Mouse (Mus musculus) macrophage (primary cell): ENCODE results near the gene Fhad1. TPM values are rescaled to one million over a fixed set of nuclear protein-coding genes. Genes with fewer than 3 reads are reported as not detected.
"Not testable (repeated sequence)": the region's sequence is repeated elsewhere in the genome, so short reads cannot be mapped to it uniquely, and the experiment has no call there.

ENCODE experiments used
- H3K27ac ChIP-seq: fragments of 350-480 bp; formaldehyde crosslinking; 2 replicates; pipeline ENCODE4 v1.9.0; 2021
- H3K36me3 ChIP-seq: fragments of 350-480 bp; formaldehyde crosslinking; 2 replicates; pipeline ENCODE4 v1.9.0; 2021; ENCODE audit errors: inconsistent target
- H3K4me3 ChIP-seq: fragments of 350-480 bp; formaldehyde crosslinking; 2 replicates; pipeline ENCODE4 v1.9.0; 2021; ENCODE audit errors: inconsistent target
- H3K79me2 ChIP-seq: fragments of 350-480 bp; formaldehyde crosslinking; 2 replicates; pipeline ENCODE4 v1.9.0; 2021; ENCODE audit errors: inconsistent target
- WGBS: methylation state at CpG from one replicate; pipeline ENCODE4 v1.1.7; 2026; ENCODE audit warnings: inconsistent platforms; ENCODE audit not compliant: missing documents; 5-methylcytosine and 5-hydroxymethylcytosine counted together
- polyA plus RNA-seq: library from polyadenylated mRNA; stranded (reverse); fragments of 250-400 nt; gene quantifications from 3 replicates; pipeline ENCODE4 v1.2.4, GENCODE M21; 2018; ENCODE audit warnings: inconsistent platforms

Gene Fhad1
- polyA plus RNA-seq, 1 experiment from 2014 or later: 5.4 TPM

GRCm38 (mm10) chr4:142052391-142053132 is 37.7 kb upstream of the Fhad1 start:
- WGBS: 83% methylated on average over 20 of the region's 22 CpGs
- Histone ChIP-seq H3K27ac (no peak overlapping the region), H3K4me3 (no peak overlapping the region)

GRCm38 (mm10) chr4:142051883-142052282 is 37.0 kb upstream of the Fhad1 start:
- H3K27ac ChIP-seq, H3K36me3 ChIP-seq, H3K4me3 ChIP-seq: not testable (repeated sequence)
- 96% methylated on average over 6 of the region's 6 CpGs for WGBS
- H3K79me2 ChIP-seq: peaks cover 93% of the 10 kb centered on the region; the same call in 1 of the 2 replicates

More at GRCm38 (mm10) chr4:142052391-142053132, 37.7 kb upstream of the Fhad1 start:
- H3K79me2 ChIP-seq: peaks cover 93% of the 10 kb centered on the region; the same call in 1 of the 2 replicates
- peaks cover 7% of the 10 kb centered on the region for H3K36me3 ChIP-seq

GRCm38 (mm10) chr4:142049963-142050362 is 35.1 kb upstream of the Fhad1 start:
- H3K79me2 ChIP-seq: peaks cover 86% of the 10 kb centered on the region; the same call in 1 of the 2 replicates
- H3K4me3 ChIP-seq: no peak overlapping the region
- WGBS: 91% methylated on average over 5 of the region's 5 CpGs
- no peak overlapping the region for H3K27ac ChIP-seq
- H3K36me3 ChIP-seq: peaks cover 7% of the 10 kb centered on the region

- peaks cover 79% of the 10 kb centered on the region; the same call in 1 of the 2 replicates for H3K79me2 ChIP-seq
- 63% methylated on average over 8 of the region's 8 CpGs for WGBS
- no peak overlapping the region for H3K27ac ChIP-seq
- H3K36me3 ChIP-seq: peaks cover 8% of the 10 kb centered on the region
- H3K4me3 ChIP-seq: no peak overlapping the region
Observed at GRCm38 (mm10) chr4:142048391-142048790, 33.5 kb upstream of the Fhad1 start.

- Histone ChIP-seq H3K4me3 (no peak overlapping the region), H3K36me3 (peaks cover 11% of the 10 kb centered on the region), H3K79me2 (peaks cover 65% of the 10 kb centered on the region; the same call in 1 of the 2 replicates), H3K27ac (no peak overlapping the region)
- 66% methylated on average over 5 of the region's 5 CpGs for WGBS
Observed at GRCm38 (mm10) chr4:142047005-142047404, 32.1 kb upstream of the Fhad1 start.

GRCm38 (mm10) chr4:142046496-142046895 is 31.6 kb upstream of the Fhad1 start:
- Histone ChIP-seq H3K36me3 (peaks cover 14% of the 10 kb centered on the region), H3K27ac (no peak overlapping the region), H3K79me2 (peaks cover 61% of the 10 kb centered on the region; the same call in 1 of the 2 replicates), H3K4me3 (no peak overlapping the region)
- 53% methylated on average over 6 of the region's 7 CpGs for WGBS

GRCm38 (mm10) chr4:142045595-142046163 is 30.8 kb upstream of the Fhad1 start:
- 91% methylated on average over 14 of the region's 14 CpGs for WGBS
- Histone ChIP-seq H3K4me3 (no peak overlapping the region), H3K36me3 (peaks cover 19% of the 10 kb centered on the region)

GRCm38 (mm10) chr4:142044452-142044851 is 29.6 kb upstream of the Fhad1 start:
- H3K79me2 ChIP-seq: peaks cover 40% of the 10 kb centered on the region; the same call in 1 of the 2 replicates
- WGBS: 92% methylated on average over 12 of the region's 12 CpGs
- no peak overlapping the region for H3K27ac ChIP-seq
- H3K36me3 ChIP-seq: peaks cover 19% of the 10 kb centered on the region
- no peak overlapping the region for H3K4me3 ChIP-seq

More at GRCm38 (mm10) chr4:142045595-142046163, 30.8 kb upstream of the Fhad1 start:
- H3K27ac ChIP-seq: no peak overlapping the region
- peaks cover 53% of the 10 kb centered on the region; the same call in 1 of the 2 replicates for H3K79me2 ChIP-seq

- 81% methylated on average over 9 of the region's 9 CpGs for WGBS
- H3K4me3 ChIP-seq: no peak overlapping the region
- peaks cover 6% of the 10 kb centered on the region; the same call in 1 of the 2 replicates for H3K79me2 ChIP-seq
- H3K36me3 ChIP-seq: peaks cover 42% of the 10 kb centered on the region
- no peak overlapping the region for H3K27ac ChIP-seq
Observed at GRCm38 (mm10) chr4:142039662-142040353, 24.9 kb upstream of the Fhad1 start.

- no peaks in the 10 kb centered on the region; the same call in 1 of the 2 replicates for H3K79me2 ChIP-seq
- no peak overlapping the region for H3K27ac ChIP-seq
- WGBS: 71% methylated on average over 4 of the region's 4 CpGs
- peaks cover 50% of the 10 kb centered on the region for H3K36me3 ChIP-seq
- no peak overlapping the region for H3K4me3 ChIP-seq
Observed at GRCm38 (mm10) chr4:142037897-142038296, 23.0 kb upstream of the Fhad1 start.

GRCm38 (mm10) chr4:142028533-142028932 is 13.7 kb upstream of the Fhad1 start:
- no peak overlapping the region for H3K27ac ChIP-seq
- no peak overlapping the region for H3K4me3 ChIP-seq
- no peaks in the 10 kb centered on the region; the same call in 1 of the 2 replicates for H3K79me2 ChIP-seq
- 22% methylated on average over 13 of the region's 13 CpGs for WGBS
- peaks cover 28% of the 10 kb centered on the region for H3K36me3 ChIP-seq

GRCm38 (mm10) chr4:142026965-142027364 is 12.1 kb upstream of the Fhad1 start:
- Histone ChIP-seq H3K27ac (no peak overlapping the region), H3K4me3 (no peak overlapping the region), H3K36me3 (peaks cover 14% of the 10 kb centered on the region; the same call in 1 of the 2 replicates), H3K79me2 (no peaks in the 10 kb centered on the region; the same call in 1 of the 2 replicates)
- WGBS: 100% methylated on average over 2 of the region's 2 CpGs

- H3K79me2 ChIP-seq: peaks cover 12% of the 10 kb centered on the region; the same call in 1 of the 2 replicates
- H3K27ac ChIP-seq: no peak overlapping the region
- H3K36me3 ChIP-seq: no peaks in the 10 kb centered on the region
- 100% methylated on average over 1 of the region's 2 CpGs for WGBS
- no peak overlapping the region for H3K4me3 ChIP-seq
Observed at GRCm38 (mm10) chr4:142024536-142024935, 9.7 kb upstream of the Fhad1 start.

- H3K27ac ChIP-seq: peak overlapping the region; percentile 17; the same call in 1 of the 2 replicates
- no peak overlapping the region for H3K4me3 ChIP-seq
- 48% methylated on average over 4 of the region's 4 CpGs for WGBS
- peaks cover 26% of the 10 kb centered on the region; the same call in 1 of the 2 replicates for H3K79me2 ChIP-seq
- H3K36me3 ChIP-seq: no peaks in the 10 kb centered on the region
Observed at GRCm38 (mm10) chr4:142023166-142023565, 8.3 kb upstream of the Fhad1 start.
